Mouse (Mus musculus): ENCODE measurements around the gene Eef1b2. TPM values are rescaled to one million over a fixed set of nuclear protein-coding genes. Genes with fewer than 3 reads are reported as not detected.

Gene Eef1b2
- polyA plus RNA-seq, 1 experiment, result 1,453 TPM

DNA sequence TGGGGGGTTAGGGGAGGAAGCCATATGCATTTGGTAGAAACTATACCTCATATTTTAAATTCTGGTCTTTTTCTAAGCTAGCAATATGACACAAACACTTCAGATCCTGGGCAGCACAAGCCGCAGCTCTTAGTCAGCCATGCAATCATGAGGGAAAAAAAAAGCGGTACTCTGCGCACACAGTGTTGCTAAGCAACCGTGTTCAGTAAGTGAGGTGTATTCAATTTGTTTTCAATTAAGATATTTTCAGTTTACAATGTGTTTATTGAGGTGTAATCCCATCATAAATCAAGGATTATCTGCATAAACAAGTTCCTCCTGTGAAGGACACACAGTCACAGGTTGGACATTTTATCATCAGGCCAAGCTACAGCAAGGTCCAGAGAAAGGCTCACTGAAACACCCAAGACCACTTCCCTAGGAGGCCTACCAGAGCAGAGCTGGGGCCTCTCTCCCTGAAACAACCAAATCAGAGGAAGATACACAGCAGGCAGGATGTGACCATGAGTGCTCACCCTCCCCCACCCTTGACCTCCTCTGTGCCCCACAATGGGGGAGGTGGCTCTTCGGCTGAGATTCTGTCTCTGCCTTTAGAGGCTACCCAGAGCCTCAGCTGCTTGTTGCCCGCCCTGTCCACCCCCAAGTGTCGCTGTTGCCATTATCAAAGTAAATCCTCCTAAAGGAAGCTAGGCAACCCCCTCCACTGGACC, 27.5 kb downstream of the Eef1b2 start:
- TF ChIP-seq CEBPB (IDR thresholded peaks at IDR 0.05; ENCODE audit: low read depth) (no peak), USF1 (IDR thresholded peaks at IDR 0.05; ENCODE audit: low read depth) (no peak), CTCF (IDR thresholded peaks at IDR 0.05; ENCODE audit: control insufficient read depth, insufficient read depth, insufficient read length) (no peak), MYOG (IDR thresholded peaks at IDR 0.05; ENCODE audit: control insufficient read depth, extremely low read depth, insufficient read length) (no peak), MAX (IDR thresholded peaks at IDR 0.05) (no peak), FOSL1 (IDR thresholded peaks at IDR 0.05; ENCODE audit: insufficient read depth, low read length, poor library complexity, severe bottlenecking) (no peak), MYOD1 (IDR thresholded peaks at IDR 0.05; ENCODE audit: control insufficient read depth, insufficient read length, low read depth) (no peak)
- Histone ChIP-seq H3ac (ENCODE audit: control insufficient read depth, insufficient read length, low read depth) (no peak overlapping the region), H3K36me3 (ENCODE audit: control insufficient read depth, insufficient read depth) (no peaks in the 10 kb centered on the region), H3K79me3 (ENCODE audit: low read depth) (no peaks in the 10 kb centered on the region), H3K27me3 (ENCODE audit: control insufficient read depth, insufficient read depth, insufficient read length) (no peaks in the 10 kb centered on the region), H3K79me2 (ENCODE audit: control insufficient read depth, insufficient read depth) (no peaks in the 10 kb centered on the region), H3K4me3 (ENCODE audit: insufficient read depth, poor library complexity, severe bottlenecking) (no peak overlapping the region)

DNA sequence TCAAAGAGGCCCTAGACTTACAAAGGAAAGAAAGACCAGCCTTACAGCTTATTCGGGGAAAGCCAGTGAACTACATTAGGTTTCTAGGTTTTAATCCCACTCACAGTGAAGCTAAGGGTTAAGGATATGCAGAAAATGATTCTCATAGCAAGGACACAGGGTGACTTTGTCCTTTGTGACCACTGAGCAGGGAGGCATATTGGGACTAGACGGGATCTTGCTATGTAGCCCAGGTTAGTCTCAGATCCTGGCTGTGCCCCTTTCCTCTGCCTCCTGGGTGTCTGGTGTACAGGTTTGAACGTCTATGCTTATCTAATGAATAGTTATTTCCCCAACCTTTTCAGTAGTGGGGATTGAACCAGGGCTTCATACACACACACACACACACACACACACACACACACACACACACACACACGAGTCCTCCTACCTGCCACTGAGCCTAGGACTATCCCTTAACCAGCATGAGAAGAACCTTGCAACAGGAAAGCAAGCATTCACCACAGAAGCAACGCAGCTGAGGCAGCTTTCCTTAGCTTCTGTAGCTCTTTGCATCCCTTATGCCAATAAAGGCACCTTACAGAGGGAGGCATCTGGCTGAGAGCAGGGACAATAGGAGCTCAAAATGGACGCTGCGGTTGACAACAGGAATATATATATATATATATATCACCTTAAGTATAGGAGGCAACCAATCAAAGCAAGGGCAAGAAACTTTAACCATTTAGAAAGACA, 28.2 kb downstream of the Eef1b2 start:
- H3ac ChIP-seq (ENCODE audit: control insufficient read depth, insufficient read length, low read depth), result no peak overlapping the region
- no peaks in the 10 kb centered on the region for H3K79me2 ChIP-seq (ENCODE audit: control insufficient read depth, insufficient read depth)
- no peak for TF ChIP-seq USF1 (IDR thresholded peaks at IDR 0.05; ENCODE audit: low read depth)
- no peak for TF ChIP-seq MYOD1 (IDR thresholded peaks at IDR 0.05; ENCODE audit: control insufficient read depth, insufficient read length, low read depth)
- TF ChIP-seq MYOG (IDR thresholded peaks at IDR 0.05; ENCODE audit: control insufficient read depth, extremely low read depth, insufficient read length), result no peak
- no peaks in the 10 kb centered on the region for H3K36me3 ChIP-seq (ENCODE audit: control insufficient read depth, insufficient read depth)
- no peak overlapping the region for H3K4me3 ChIP-seq (ENCODE audit: insufficient read depth, poor library complexity, severe bottlenecking)
- no peaks in the 10 kb centered on the region for H3K79me3 ChIP-seq (ENCODE audit: low read depth)
- H3K27me3 ChIP-seq (ENCODE audit: control insufficient read depth, insufficient read depth, insufficient read length), result no peaks in the 10 kb centered on the region

DNA sequence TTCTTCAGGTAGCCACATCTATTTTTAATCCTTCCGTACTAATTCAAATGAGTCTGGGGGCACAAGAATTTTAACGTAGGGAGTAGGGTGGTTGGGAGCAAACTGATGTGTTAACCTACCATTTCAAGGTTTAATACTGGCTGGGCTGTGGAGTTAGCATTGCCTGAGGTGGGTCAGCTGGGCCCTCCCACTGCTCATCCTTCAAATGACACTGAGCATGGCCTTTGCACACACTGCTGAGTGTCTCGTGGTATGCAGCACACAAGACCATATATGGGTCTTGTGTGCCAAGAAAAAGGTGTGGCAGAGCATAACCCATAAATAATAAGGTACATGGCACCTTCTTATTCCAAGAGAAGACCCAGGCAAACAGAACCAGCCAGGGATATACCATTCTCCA, 31.0 kb downstream of the Eef1b2 start:
- Histone ChIP-seq H3K79me3 (ENCODE audit: low read depth) (no peaks in the 10 kb centered on the region), H3K4me3 (ENCODE audit: insufficient read depth, poor library complexity, severe bottlenecking) (no peak overlapping the region), H3K79me2 (ENCODE audit: control insufficient read depth, insufficient read depth) (no peaks in the 10 kb centered on the region), H3ac (ENCODE audit: control insufficient read depth, insufficient read length, low read depth) (no peak overlapping the region), H3K27me3 (ENCODE audit: control insufficient read depth, insufficient read depth, insufficient read length) (no peaks in the 10 kb centered on the region), H3K36me3 (ENCODE audit: control insufficient read depth, insufficient read depth) (no peaks in the 10 kb centered on the region)
- TF ChIP-seq CTCF (IDR thresholded peaks at IDR 0.05; ENCODE audit: control insufficient read depth, insufficient read depth, insufficient read length) (no peak), CEBPB (IDR thresholded peaks at IDR 0.05; ENCODE audit: low read depth) (no peak), FOSL1 (IDR thresholded peaks at IDR 0.05; ENCODE audit: insufficient read depth, low read length, poor library complexity, severe bottlenecking) (no peak), USF1 (IDR thresholded peaks at IDR 0.05; ENCODE audit: low read depth) (no peak), MYOD1 (IDR thresholded peaks at IDR 0.05; ENCODE audit: control insufficient read depth, insufficient read length, low read depth) (no peak)

DNA sequence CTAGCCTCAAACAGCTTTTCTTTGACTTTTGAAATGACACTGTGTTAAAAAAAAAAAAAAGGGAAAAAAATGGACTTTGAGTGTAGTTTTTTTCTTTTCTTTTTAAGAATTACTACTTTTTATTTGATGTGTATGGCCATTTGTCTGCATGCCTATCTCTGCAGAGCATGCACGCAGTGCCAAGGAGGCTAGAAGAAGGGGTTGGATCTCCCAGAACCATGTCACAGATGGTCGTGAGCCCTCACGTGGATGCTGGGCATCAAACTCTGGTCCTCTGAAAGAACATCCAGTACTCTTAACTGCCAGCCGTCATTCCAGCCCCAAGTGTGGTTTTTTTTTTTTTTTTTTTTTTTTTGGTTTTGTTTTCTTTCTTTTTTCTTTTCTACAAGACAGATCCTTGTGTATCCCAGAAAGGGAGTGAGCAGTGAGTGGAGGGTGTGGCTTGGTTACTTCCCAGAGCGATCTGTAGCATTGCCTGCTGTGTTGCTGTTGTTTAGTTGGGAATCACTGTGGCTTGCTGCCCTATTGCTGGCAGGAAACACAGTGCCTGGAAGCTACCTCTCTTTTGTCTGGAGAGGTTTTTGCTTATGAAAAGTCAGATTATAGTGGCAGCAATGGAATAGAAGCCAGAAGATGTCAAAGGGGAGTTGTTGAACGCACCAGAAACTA, 33.4 kb downstream of the Eef1b2 start:
- Histone ChIP-seq H3K79me2 (ENCODE audit: control insufficient read depth, insufficient read depth) (no peaks in the 10 kb centered on the region), H3K79me3 (ENCODE audit: low read depth) (no peaks in the 10 kb centered on the region), H3ac (ENCODE audit: control insufficient read depth, insufficient read length, low read depth) (no peak overlapping the region), H3K4me3 (ENCODE audit: insufficient read depth, poor library complexity, severe bottlenecking) (no peak overlapping the region), H3K36me3 (ENCODE audit: control insufficient read depth, insufficient read depth) (no peaks in the 10 kb centered on the region), H3K27me3 (ENCODE audit: control insufficient read depth, insufficient read depth, insufficient read length) (no peaks in the 10 kb centered on the region)
- TF ChIP-seq CEBPB (IDR thresholded peaks at IDR 0.05; ENCODE audit: low read depth) (no peak), MYOD1 (IDR thresholded peaks at IDR 0.05; ENCODE audit: control insufficient read depth, insufficient read length, low read depth) (no peak), USF1 (IDR thresholded peaks at IDR 0.05; ENCODE audit: low read depth) (no peak), MYOG (IDR thresholded peaks at IDR 0.05; ENCODE audit: control insufficient read depth, extremely low read depth, insufficient read length) (no peak)

DNA sequence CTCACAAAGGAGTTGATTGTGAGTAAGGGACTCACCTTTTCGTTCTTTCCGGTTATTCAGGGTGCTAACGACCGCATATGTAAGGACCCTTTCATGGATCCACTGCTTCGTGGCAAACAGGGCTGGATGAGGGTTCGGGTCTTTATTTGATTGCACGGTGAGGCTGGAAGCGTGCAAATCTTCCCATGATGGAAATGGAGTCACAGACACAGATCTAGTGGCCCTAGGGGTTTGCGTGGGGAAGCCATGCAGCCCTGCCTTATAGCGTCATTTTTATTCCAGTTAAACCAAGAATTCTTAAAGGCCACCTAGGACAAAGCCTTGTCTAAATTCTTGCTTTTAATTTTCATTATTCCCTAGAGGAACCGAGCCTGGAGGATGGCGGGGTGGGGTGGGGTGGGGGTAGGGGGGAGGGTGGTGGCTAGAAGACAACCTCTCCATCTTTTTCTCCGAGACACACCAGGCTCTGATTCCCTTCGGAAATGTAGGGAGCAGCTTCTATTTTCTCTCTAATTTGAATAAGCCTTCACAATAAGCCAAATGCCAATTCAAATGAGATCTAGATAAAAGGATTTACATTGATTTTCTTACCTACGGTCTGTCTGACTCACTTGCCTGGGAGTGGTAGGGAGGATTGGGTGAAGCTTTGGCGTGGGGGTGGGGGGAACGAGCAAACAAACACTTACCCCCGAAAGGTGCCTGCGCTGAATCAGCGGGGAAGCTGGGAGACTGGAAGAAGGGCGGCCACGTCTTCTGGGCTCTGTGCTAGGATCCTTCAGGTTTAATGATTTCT, 37.0 kb downstream of the Eef1b2 start:
- TF ChIP-seq MYOG (IDR thresholded peaks at IDR 0.05; ENCODE audit: control insufficient read depth, extremely low read depth, insufficient read length) (no peak), FOSL1 (IDR thresholded peaks at IDR 0.05; ENCODE audit: insufficient read depth, low read length, poor library complexity, severe bottlenecking) (no peak), CEBPB (IDR thresholded peaks at IDR 0.05; ENCODE audit: low read depth) (no peak), MYOD1 (IDR thresholded peaks at IDR 0.05; ENCODE audit: control insufficient read depth, insufficient read length, low read depth) (no peak), CTCF (IDR thresholded peaks at IDR 0.05; ENCODE audit: control insufficient read depth, insufficient read depth, insufficient read length) (no peak), USF1 (IDR thresholded peaks at IDR 0.05; ENCODE audit: low read depth) (no peak), MAX (IDR thresholded peaks at IDR 0.05) (no peak)
- Histone ChIP-seq H3K27me3 (ENCODE audit: control insufficient read depth, insufficient read depth, insufficient read length) (no peaks in the 10 kb centered on the region), H3K79me2 (ENCODE audit: control insufficient read depth, insufficient read depth) (no peaks in the 10 kb centered on the region), H3K4me3 (ENCODE audit: insufficient read depth, poor library complexity, severe bottlenecking) (no peak overlapping the region), H3K79me3 (ENCODE audit: low read depth) (no peaks in the 10 kb centered on the region), H3K36me3 (ENCODE audit: control insufficient read depth, insufficient read depth) (no peaks in the 10 kb centered on the region), H3ac (ENCODE audit: control insufficient read depth, insufficient read length, low read depth) (no peak overlapping the region)
